Mouse (Mus musculus) R1 (cell line): ENCODE results near the gene Hes3.

Source experiments
- DNase-seq: peaks from one replicate; pipeline ENCODE4 v3.0.0-alpha.2; 2018; ENCODE audit warnings: low read depth, low spot score

Gene Hes3

GRCm38 (mm10) chr4:152260451-152260850 is 31.0 kb downstream of the Hes3 start:
- DNase-seq = no peak

GRCm38 (mm10) chr4:152257070-152257469 is 34.4 kb downstream of the Hes3 start:
- DNase-seq = no peak

- DNase-seq = no peak
Measured at GRCm38 (mm10) chr4:152253183-152253759, 38.2 kb downstream of the Hes3 start.

- DNase-seq = no peak
Measured at GRCm38 (mm10) chr4:152250615-152251014, 40.8 kb downstream of the Hes3 start.

- DNase-seq = no peak
Measured at GRCm38 (mm10) chr4:152247195-152247594, 44.3 kb downstream of the Hes3 start.

GRCm38 (mm10) chr4:152246011-152246410 is 45.5 kb downstream of the Hes3 start:
- DNase-seq = no peak

GRCm38 (mm10) chr4:152244545-152245522 is 46.6 kb downstream of the Hes3 start:
- DNase-seq = no peak

GRCm38 (mm10) chr4:152243969-152244368 is 47.5 kb downstream of the Hes3 start:
- no peak for DNase-seq

- DNase-seq = no peak
Measured at GRCm38 (mm10) chr4:152243241-152243891, 48.1 kb downstream of the Hes3 start.

GRCm38 (mm10) chr4:152239974-152240373 is 51.5 kb downstream of the Hes3 start:
- DNase-seq = no peak
